Mouse (Mus musculus) B cell, adult 2 months (primary cell): ENCODE results near the gene Psd.
A peak's percentile ranks its signal among the peaks of the same experiment; 100 is the strongest.

Experiments used
- DNase-seq, 2 experiments: peaks; one replicate each; pipeline ENCODE4 v3.0.0; 2022

Psd gene

GRCm38 (mm10) chr19:46304216-46304841 lies 22.6 kb downstream of the Psd start, which contains the start of gene Nfkb2:
Gene Nfkb2 (plus strand): TSS chr19:46304320.
- DNase-seq: peak; percentile 98 to 99

GRCm38 (mm10) chr19:46303251-46304215 lies 23.4 kb downstream of the Psd start:
- no peak for DNase-seq

- DNase-seq: no peak
Measured at GRCm38 (mm10) chr19:46302551-46302950, 24.4 kb downstream of the Psd start.

- no peak for DNase-seq
Measured at GRCm38 (mm10) chr19:46300294-46301045, 26.5 kb downstream of the Psd start.

GRCm38 (mm10) chr19:46296938-46297337 lies 30.0 kb downstream of the Psd start:
- no peak for DNase-seq

- DNase-seq: no peak
Measured at GRCm38 (mm10) chr19:46290535-46291105, 36.3 kb downstream of the Psd start.

GRCm38 (mm10) chr19:46287566-46287965 lies 39.4 kb downstream of the Psd start:
- DNase-seq: no peak

GRCm38 (mm10) chr19:46286926-46287325 lies 40.0 kb downstream of the Psd start:
- DNase-seq: no peak

GRCm38 (mm10) chr19:46286047-46286446 lies 40.9 kb downstream of the Psd start:
- no peak for DNase-seq

- DNase-seq: no peak
Measured at GRCm38 (mm10) chr19:46285631-46286030, 41.3 kb downstream of the Psd start.

- no peak for DNase-seq
Measured at GRCm38 (mm10) chr19:46284686-46285085, 42.3 kb downstream of the Psd start.

- no peak for DNase-seq
Measured at GRCm38 (mm10) chr19:46282081-46282849, 44.7 kb downstream of the Psd start.

GRCm38 (mm10) chr19:46275307-46275706 lies 51.6 kb downstream of the Psd start:
- peak; percentile 45 to 56 for DNase-seq

GRCm38 (mm10) chr19:46264762-46265161 lies 62.2 kb downstream of the Psd start:
- DNase-seq: no peak
